ENCODE assay signal across 31 mouse cellular contexts in the genomic region with DNA sequence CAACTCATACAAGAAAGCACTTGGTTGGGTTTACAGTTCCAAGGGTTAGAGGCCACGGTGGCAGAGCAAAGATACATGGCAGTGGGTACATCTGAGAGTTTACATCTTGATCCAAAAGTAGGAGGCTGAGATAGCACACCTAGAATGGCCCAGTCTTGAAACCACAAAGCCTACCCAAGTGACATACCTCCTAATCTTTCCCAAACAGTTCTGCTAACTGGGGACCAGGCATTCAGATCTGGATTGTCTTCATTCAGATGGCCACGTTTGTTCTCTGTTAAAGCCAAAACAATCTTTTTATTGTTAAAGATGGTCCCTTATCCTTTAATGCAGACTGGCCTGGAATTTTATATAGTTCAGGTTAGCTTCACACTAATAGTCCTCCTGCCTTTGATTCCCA. TPM values are rescaled to one million over a fixed set of nuclear protein-coding genes. Genes with fewer than 3 reads are reported as not detected.
A peak's percentile ranks its signal among the peaks of the same experiment; 100 is the strongest.
DNase-seq lines count a peak whose midpoint lies in the region; ATAC-seq lines count a peak whose summit lies in the region.
"Had no signal": no experiment of that assay in that cellular context is flagged by ENCODE, and none has a peak within 500 bp of the region (broad histone marks: within the 10 kb centered on the region; RNA-seq: fewer than 3 reads in every experiment).

No protein-coding gene starts in this region.

- no peaks in the 10 kb centered on the region for H3K27me3 ChIP-seq in liver, embryonic 13.5 days
- no peaks in the 10 kb centered on the region for H3K27me3 ChIP-seq in liver, embryonic 16.5 days (ENCODE audit: control insufficient read depth, insufficient read depth, low read depth, low read length)
- H3K27me3 ChIP-seq: embryonic facial prominence, embryonic 13.5 days; forebrain, embryonic 13.5 days; heart, embryonic 12.5 days; heart, embryonic 15.5 days; hindbrain, embryonic 13.5 days had no signal

- H3K4me3 ChIP-seq in liver, embryonic 13.5 days (replicated peaks), result no peak overlapping the region
- H3K4me3 ChIP-seq in liver, embryonic 16.5 days (ENCODE audit: low read depth, low read length), result no peak overlapping the region
- H3K4me3 ChIP-seq: embryonic facial prominence, embryonic 10.5 days; embryonic facial prominence, embryonic 13.5 days; erythroblast, embryonic 14.5 days; forebrain, embryonic 13.5 days; gastrocnemius, adult 2 months; heart, embryonic 12.5 days; heart, embryonic 15.5 days; hindbrain, embryonic 10.5 days; hindbrain, embryonic 13.5 days had no signal

- H3K9ac ChIP-seq in liver, embryonic 13.5 days, result no peak overlapping the region
- no peak overlapping the region for H3K9ac ChIP-seq in liver, embryonic 16.5 days (ENCODE audit: low read depth, low read length)
- H3K9ac ChIP-seq: embryonic facial prominence, embryonic 13.5 days; forebrain, embryonic 13.5 days; heart, embryonic 12.5 days; heart, embryonic 15.5 days; hindbrain, embryonic 13.5 days had no signal

- peaks cover 36% of the 10 kb centered on the region for H3K4me1 ChIP-seq in liver, embryonic 13.5 days (replicated peaks)
- peaks cover 11% of the 10 kb centered on the region for H3K4me1 ChIP-seq in liver, embryonic 16.5 days (ENCODE audit: control insufficient read depth, low read depth, low read length)
- H3K4me1 ChIP-seq: embryonic facial prominence, embryonic 10.5 days; embryonic facial prominence, embryonic 13.5 days; forebrain, embryonic 13.5 days; heart, embryonic 12.5 days; heart, embryonic 15.5 days; hindbrain, embryonic 10.5 days; hindbrain, embryonic 13.5 days had no signal

- peak overlapping the region; percentile 25 for H3K27ac ChIP-seq in liver, embryonic 13.5 days
- H3K27ac ChIP-seq in liver, embryonic 16.5 days (ENCODE audit: low read length), result no peak overlapping the region
- H3K27ac ChIP-seq: embryonic facial prominence, embryonic 10.5 days; embryonic facial prominence, embryonic 13.5 days; forebrain, embryonic 13.5 days; gastrocnemius, adult 2 months; heart, embryonic 15.5 days; hindbrain, embryonic 10.5 days; hindbrain, embryonic 13.5 days had no signal

- peaks cover 97% of the 10 kb centered on the region for H3K36me3 ChIP-seq in liver, embryonic 13.5 days
- H3K36me3 ChIP-seq in liver, embryonic 16.5 days (ENCODE audit: control insufficient read depth, insufficient read depth), result peaks cover 69% of the 10 kb centered on the region

- peak; percentile 52 for ATAC-seq in liver, embryonic 13.5 days (ENCODE audit: low read depth)
- ATAC-seq in liver, embryonic 16.5 days (ENCODE audit: low read depth), result peak; percentile 20; the same call in 1 of the 2 replicates
- ATAC-seq in megakaryocyte-erythroid progenitor cell, adult 5-6 weeks (replicated peaks; ENCODE audit: low FRiP score, low TSS enrichment, poor library complexity, severe bottlenecking), result peak; percentile 89
- ATAC-seq: activated CD4-positive, CD25-positive, alpha-beta regulatory T cell, adult 4 months; CD4-positive, CD25-positive, alpha-beta regulatory T cell, adult 4 months; forebrain, embryonic 13.5 days; forebrain, embryonic 16.5 days; hindbrain, embryonic 16.5 days had no signal

- no peaks in the 10 kb centered on the region for H3K9me3 ChIP-seq in liver, embryonic 13.5 days (replicated peaks)
- H3K9me3 ChIP-seq in liver, embryonic 16.5 days (replicated peaks; ENCODE audit: control insufficient read depth, low read length), result no peaks in the 10 kb centered on the region
- H3K9me3 ChIP-seq: embryonic facial prominence, embryonic 10.5 days; embryonic facial prominence, embryonic 13.5 days; forebrain, embryonic 13.5 days; heart, embryonic 12.5 days; heart, embryonic 15.5 days; hindbrain, embryonic 10.5 days; hindbrain, embryonic 13.5 days had no signal

- no peak overlapping the region for H3K4me2 ChIP-seq in liver, embryonic 13.5 days
- no peak overlapping the region for H3K4me2 ChIP-seq in liver, embryonic 16.5 days (ENCODE audit: low read depth, low read length)
- H3K4me2 ChIP-seq: embryonic facial prominence, embryonic 13.5 days; forebrain, embryonic 13.5 days; heart, embryonic 12.5 days; heart, embryonic 15.5 days; hindbrain, embryonic 13.5 days had no signal

- WGBS in liver, embryonic 13.5 days (ENCODE audit: insufficient replicate concordance), result 17% methylated on average over 2 of the region's 2 CpGs
- WGBS in liver, embryonic 16.5 days (ENCODE audit: insufficient replicate concordance), result 24% methylated on average over 2 of the region's 2 CpGs

- DNase-seq in c-Kit-positive CD71-positive TER-119-negative erythroid progenitor cells, embryonic 14.5 days (ENCODE audit: low read depth), result peak; percentile 32
- DNase-seq in liver, embryonic 13.5 days, result no peak
- no peak for DNase-seq in kidney, postnatal 10 days
- DNase-seq in gastrocnemius, postnatal 10 days, result no peak
- DNase-seq in spleen, postnatal 10 days (ENCODE audit: low spot score in 2 of 2), result no peak
- DNase-seq: adrenal gland, adult 8-10 months; adrenal gland, postnatal 25 days; cerebellum, adult 11-12 months; cerebellum, adult 8-10 months; cerebellum, postnatal 10 days; cerebellum, postnatal 36 days; embryo, embryonic 11 days; gastrocnemius, adult 2 months; gastrocnemius, postnatal 25 days; heart, adult 18-20 months; heart, postnatal 10 days; heart, postnatal 36 days had no signal

RNA-seq across cellular contexts. Expression of a gene that starts 8.7 kb away (rescaled TPM):
- polyA plus RNA-seq in liver, embryonic 13.5 days (2015; fragmentation: Nextera tagmentation; extraction: Ambion mirVana), result 0.20 and 0.23 TPM in 2 replicates
- 0.06 and 0.18 TPM in 2 replicates for polyA plus RNA-seq in liver, embryonic 16.5 days (2015; fragmentation: Nextera tagmentation; extraction: Ambion mirVana)
- 2.2 TPM in 1 of 2 replicates, not detected in the other for total RNA-seq in megakaryocyte-erythroid progenitor cell, adult 5-6 weeks (2014; fragmentation: Nextera tagmentation)
- 1.7 TPM in 1 of 2 replicates, not detected in the other for total RNA-seq in megakaryocyte-erythroid progenitor cell, adult 5-6 weeks (2017)
- 1 to 10 TPM; 1.9 to 2.6 TPM for total RNA-seq in gastrocnemius, postnatal 10 days (2021)
- polyA plus RNA-seq: erythroblast, embryonic 14.5 days had no signal

RNA-seq across cellular contexts. Expression of a gene that starts 23.2 kb away (rescaled TPM):
- polyA plus RNA-seq in liver, embryonic 13.5 days (2015; fragmentation: Nextera tagmentation; extraction: Ambion mirVana), result 13.3 and 16.1 TPM in 2 replicates
- polyA plus RNA-seq in liver, embryonic 16.5 days (2015; fragmentation: Nextera tagmentation; extraction: Ambion mirVana), result 11.6 and 13.6 TPM in 2 replicates
- total RNA-seq in megakaryocyte-erythroid progenitor cell, adult 5-6 weeks (2014; fragmentation: Nextera tagmentation), result 47.6 and 51.8 TPM in 2 replicates
- total RNA-seq in megakaryocyte-erythroid progenitor cell, adult 5-6 weeks (2017), result 37.4 and 53.5 TPM in 2 replicates
- 10 to 100 TPM; 19.1 to 26.2 TPM for total RNA-seq in gastrocnemius, postnatal 10 days (2021)

RNA-seq across cellular contexts. Expression of a gene that starts 32.6 kb away (rescaled TPM):
- polyA plus RNA-seq in liver, embryonic 13.5 days (2015; fragmentation: Nextera tagmentation; extraction: Ambion mirVana), result 6.8 and 6.9 TPM in 2 replicates
- polyA plus RNA-seq in liver, embryonic 16.5 days (2015; fragmentation: Nextera tagmentation; extraction: Ambion mirVana), result 4.9 and 5.3 TPM in 2 replicates
- total RNA-seq in megakaryocyte-erythroid progenitor cell, adult 5-6 weeks (2014; fragmentation: Nextera tagmentation), result 58.6 and 74.8 TPM in 2 replicates
- 57.8 and 68.3 TPM in 2 replicates for total RNA-seq in megakaryocyte-erythroid progenitor cell, adult 5-6 weeks (2017)
- 10 to 100 TPM; 62.6 to 74.1 TPM for total RNA-seq in gastrocnemius, postnatal 10 days (2021)

RNA-seq across cellular contexts. Expression of a gene that starts 35.6 kb away (rescaled TPM):
- 1.3 TPM in 2 replicates for polyA plus RNA-seq in liver, embryonic 13.5 days (2015; fragmentation: Nextera tagmentation; extraction: Ambion mirVana)
- 1.2 and 1.6 TPM in 2 replicates for polyA plus RNA-seq in liver, embryonic 16.5 days (2015; fragmentation: Nextera tagmentation; extraction: Ambion mirVana)
- 23.5 and 26.9 TPM in 2 replicates for total RNA-seq in megakaryocyte-erythroid progenitor cell, adult 5-6 weeks (2014; fragmentation: Nextera tagmentation)
- 3.6 and 4.4 TPM in 2 replicates for total RNA-seq in megakaryocyte-erythroid progenitor cell, adult 5-6 weeks (2017)
- total RNA-seq in gastrocnemius, postnatal 10 days (2021), result 1 to 10 TPM; 6.3 to 9.0 TPM

RNA-seq across cellular contexts. Expression of a gene that starts 52.7 kb away (rescaled TPM):
- polyA plus RNA-seq in liver, embryonic 13.5 days (2015; fragmentation: Nextera tagmentation; extraction: Ambion mirVana), result 0.59 and 1.0 TPM in 2 replicates
- polyA plus RNA-seq in liver, embryonic 16.5 days (2015; fragmentation: Nextera tagmentation; extraction: Ambion mirVana), result 0.65 and 0.66 TPM in 2 replicates
- total RNA-seq in megakaryocyte-erythroid progenitor cell, adult 5-6 weeks (2014; fragmentation: Nextera tagmentation), result 4.1 and 8.0 TPM in 2 replicates
- 0.34 and 1.3 TPM in 2 replicates for total RNA-seq in megakaryocyte-erythroid progenitor cell, adult 5-6 weeks (2017)
- total RNA-seq in gastrocnemius, postnatal 10 days (2021), result 10 to 100 TPM; 42.4 to 58.7 TPM

Comparison
In these comparisons a context has a peak if more than half of its experiments do, and no peak if none do; other contexts are left out.
1. ATAC-seq: peak in every context shown above with its lines; median percentile 89 in megakaryocyte-erythroid progenitor cell, adult 5-6 weeks; 52 in liver, embryonic 13.5 days; 20 in liver, embryonic 16.5 days.